Mouse (Mus musculus) left cerebral cortex, adult 18-20 months (tissue): ENCODE results near the gene Plb1. TPM values are rescaled to one million over a fixed set of nuclear protein-coding genes. Genes with fewer than 3 reads are reported as not detected.

ENCODE experiments used
- DNase-seq, 2 experiments: peaks; one replicate each; pipeline ENCODE4 v3.0.0; 2021 to 2022; ENCODE audit warnings: low spot score in 2 of 2, mixed read lengths in 1 of 2
- long read RNA-seq, 2 experiments: library from polyadenylated mRNA; stranded (forward); transcript quantifications; one replicate each; pipeline ENCODE4 v2.0.0; 2021
- total RNA-seq, 2 experiments: library from RNA; stranded (reverse); gene quantifications; 2 replicates each; pipeline ENCODE4 v1.2.3; 2021

Gene Plb1
- total RNA-seq = under 1 TPM; 0.61 to 1.00 TPM
- long read RNA-seq, experiment 1, partial matches to known transcripts = 0 of 2 reads
- long read RNA-seq, experiment 1, other reads (novel, unspliced or antisense) = 2 of 2 reads
- long read RNA-seq, experiment 2, partial matches to known transcripts = 0 of 2 reads
- long read RNA-seq, experiment 2, other reads (novel, unspliced or antisense) = 1 of 2 reads

- no peak for DNase-seq
Observed at GRCm38 (mm10) chr5:32232474-32232873, at the start of gene Plb1. Gene Plb1, plus strand, starts transcription at chr5:32232708.

GRCm38 (mm10) chr5:32182885-32183629 is 49.5 kb upstream of the Plb1 start:
- no peak for DNase-seq

- no peak for DNase-seq
Observed at GRCm38 (mm10) chr5:32187717-32188116, 44.8 kb upstream of the Plb1 start.

GRCm38 (mm10) chr5:32191259-32191658 is 41.2 kb upstream of the Plb1 start:
- no peak for DNase-seq

GRCm38 (mm10) chr5:32192016-32192845 is 40.3 kb upstream of the Plb1 start:
- DNase-seq = no peak

GRCm38 (mm10) chr5:32194236-32194635 is 38.3 kb upstream of the Plb1 start:
- DNase-seq = no peak

GRCm38 (mm10) chr5:32195857-32196609 is 36.5 kb upstream of the Plb1 start:
- DNase-seq = no peak

- peak; percentile 92 to 95 for DNase-seq
Observed at GRCm38 (mm10) chr5:32197698-32198097, 34.8 kb upstream of the Plb1 start.

GRCm38 (mm10) chr5:32199136-32199535 is 33.4 kb upstream of the Plb1 start:
- no peak for DNase-seq

GRCm38 (mm10) chr5:32199594-32199993 is 32.9 kb upstream of the Plb1 start:
- peak in 1 of 2 experiments; percentile 8 for DNase-seq

- DNase-seq = no peak
Observed at GRCm38 (mm10) chr5:32204653-32205052, 27.9 kb upstream of the Plb1 start.

- DNase-seq = no peak
Observed at GRCm38 (mm10) chr5:32206726-32207125, 25.8 kb upstream of the Plb1 start.

- DNase-seq = no peak
Observed at GRCm38 (mm10) chr5:32208460-32208859, 24.0 kb upstream of the Plb1 start.

GRCm38 (mm10) chr5:32211011-32211410 is 21.5 kb upstream of the Plb1 start:
- DNase-seq = no peak

- no peak for DNase-seq
Observed at GRCm38 (mm10) chr5:32213746-32214145, 18.8 kb upstream of the Plb1 start.

- peak in 1 of 2 experiments; percentile 43 for DNase-seq
Observed at GRCm38 (mm10) chr5:32215510-32215909, 17.0 kb upstream of the Plb1 start.

- DNase-seq = no peak
Observed at GRCm38 (mm10) chr5:32216465-32216864, 16.0 kb upstream of the Plb1 start.

- DNase-seq = no peak
Observed at GRCm38 (mm10) chr5:32217477-32217876, 15.0 kb upstream of the Plb1 start.

GRCm38 (mm10) chr5:32230372-32230771 is 2.1 kb upstream of the Plb1 start:
- DNase-seq = no peak

GRCm38 (mm10) chr5:32239337-32239736 is 6.8 kb downstream of the Plb1 start:
- no peak for DNase-seq

GRCm38 (mm10) chr5:32240741-32241140 is 8.2 kb downstream of the Plb1 start:
- no peak for DNase-seq
